Mouse (Mus musculus) heart, postnatal 0 days (tissue): ENCODE measurements around the gene Npc1l1.

Experiments used
- CTCF ChIP-seq: IDR thresholded peaks from 2 replicates; pipeline ENCODE4 v1.5.1; 2016; ENCODE audit warnings: antibody characterized with exemption, control low read depth, low read depth
- EP300 ChIP-seq: IDR thresholded peaks from 2 replicates; pipeline ENCODE4 v1.6.1; 2016; ENCODE audit warnings: antibody characterized with exemption, low read depth

GRCm38 (mm10) chr11:6256490-6257072, 26.6 kb upstream of the Npc1l1 start:
- TF ChIP-seq CTCF (no peak), EP300 (no peak)
